ENCODE assay signal across 7 mouse cellular contexts in the genomic region with DNA sequence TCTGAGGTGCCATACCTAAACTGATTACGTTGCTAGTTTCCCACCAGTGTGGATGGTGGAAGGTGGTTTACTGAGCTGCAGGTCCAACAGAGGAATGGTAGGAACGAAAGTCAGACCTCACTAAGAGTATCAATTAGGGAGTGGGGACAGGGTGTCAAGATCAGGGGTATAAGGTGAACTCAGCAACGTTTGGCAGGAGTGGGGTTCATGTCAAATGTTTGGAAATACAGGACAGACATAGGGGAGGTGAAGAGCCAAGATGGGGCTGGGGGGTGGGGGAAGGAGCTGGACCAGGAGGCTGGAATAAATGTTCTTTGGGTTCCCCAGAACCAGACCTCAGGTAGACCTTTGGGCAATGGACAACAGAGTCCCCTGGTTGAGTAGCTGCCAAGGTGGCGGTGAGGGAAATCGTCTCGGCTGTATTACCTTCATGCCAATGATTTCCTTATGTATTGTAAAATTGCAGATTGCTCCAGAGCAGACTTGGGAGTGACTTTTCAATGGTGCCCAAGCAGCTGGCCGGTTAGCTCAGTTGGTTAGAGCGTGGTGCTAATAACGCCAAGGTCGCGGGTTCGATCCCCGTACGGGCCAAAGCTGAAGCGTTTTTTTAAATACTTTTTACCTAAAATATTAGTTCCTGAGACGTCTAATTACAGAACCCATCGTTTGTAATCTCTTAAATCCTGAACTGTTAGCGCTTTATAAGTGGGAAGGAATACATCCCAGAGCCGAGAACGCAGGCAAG. TPM values are rescaled to one million over a fixed set of nuclear protein-coding genes. Genes with fewer than 3 reads are reported as not detected.
DNase-seq lines count a peak whose midpoint lies in the region; ATAC-seq and TF ChIP-seq lines count a peak whose summit lies in the region.

No protein-coding gene starts in this region.

- 8% methylated on average over 20 of the region's 20 CpGs for WGBS in limb, embryonic 13.5 days
- WGBS in midbrain, postnatal 0 days: 9% methylated on average over 20 of the region's 20 CpGs

- H3K4me2 ChIP-seq in limb, embryonic 13.5 days (replicated peaks): peak overlapping the region; percentile 72
- H3K4me2 ChIP-seq in midbrain, postnatal 0 days (ENCODE audit: low read depth, low read length, poor library complexity, severe bottlenecking): peak overlapping the region; percentile 51

- H3K4me3 ChIP-seq in limb, embryonic 13.5 days: peak overlapping the region; percentile 75
- peak overlapping the region; percentile 63 for H3K4me3 ChIP-seq in midbrain, postnatal 0 days (ENCODE audit: low read depth, low read length)

- peak overlapping the region; percentile 82 for H3K9ac ChIP-seq in limb, embryonic 13.5 days
- peak overlapping the region; percentile 72 for H3K9ac ChIP-seq in midbrain, postnatal 0 days (replicated peaks; ENCODE audit: low read length, poor library complexity, severe bottlenecking)

- ATAC-seq in limb, embryonic 13.5 days (ENCODE audit: low FRiP score, low read depth): no peak
- no peak for ATAC-seq in midbrain, postnatal 0 days (ENCODE audit: low FRiP score)

- TF ChIP-seq CTCF in midbrain, postnatal 0 days (IDR thresholded peaks at IDR 0.05): no peak

- peaks cover 44% of the 10 kb centered on the region for H3K36me3 ChIP-seq in limb, embryonic 13.5 days
- peaks cover 18% of the 10 kb centered on the region for H3K36me3 ChIP-seq in midbrain, postnatal 0 days (ENCODE audit: insufficient read depth, low read length)

- peak; percentile 82 for DNase-seq in adrenal gland, adult 8-10 months
- DNase-seq in embryo, embryonic 11 days: peak; percentile 86
- peak; percentile 91 to 96 for DNase-seq in heart, adult 18-20 months
- peak; percentile 87 to 95 for DNase-seq in kidney, adult 8-10 months
- peak; percentile 88 for DNase-seq in midbrain, postnatal 0 days (ENCODE audit: low spot score)
- peak; percentile 82 to 87 for DNase-seq in spleen, postnatal 36 days (ENCODE audit: low spot score in 2 of 2)

- H3K9me3 ChIP-seq in limb, embryonic 13.5 days: no peaks in the 10 kb centered on the region
- H3K9me3 ChIP-seq in midbrain, postnatal 0 days (ENCODE audit: low read length): no peaks in the 10 kb centered on the region

- peak overlapping the region; percentile 86; the same call in 1 of the 2 replicates for H3K27ac ChIP-seq in limb, embryonic 13.5 days
- H3K27ac ChIP-seq in midbrain, postnatal 0 days (ENCODE audit: low read depth, low read length): peak overlapping the region; percentile 84

- H3K4me1 ChIP-seq in limb, embryonic 13.5 days: peaks cover 25% of the 10 kb centered on the region
- H3K4me1 ChIP-seq in midbrain, postnatal 0 days (ENCODE audit: insufficient read depth, low read length): peaks cover 12% of the 10 kb centered on the region

- no peaks in the 10 kb centered on the region for H3K27me3 ChIP-seq in limb, embryonic 13.5 days
- no peaks in the 10 kb centered on the region for H3K27me3 ChIP-seq in midbrain, postnatal 0 days (ENCODE audit: insufficient read depth, low read length)

RNA-seq across cellular contexts. Expression of a gene that starts 8.8 kb away (rescaled TPM):
- 1 to 10 TPM; 1.7 to 2.9 (median 2.3) TPM for total RNA-seq in adrenal gland, adult 8-10 months (2022)
- total RNA-seq in heart, adult 18-20 months (2021): 1 to 10 TPM in 1 of 2 experiments, under 1 TPM in 1; 0.67 to 1.5 TPM
- polyA plus RNA-seq in limb, embryonic 13.5 days (2015; fragmentation: Nextera tagmentation; extraction: Ambion mirVana): 140 and 141 TPM in 2 replicates
- total RNA-seq in midbrain, postnatal 0 days (2014; rRNA removed): 6.9 and 10.5 TPM in 2 replicates
- polyA plus RNA-seq in midbrain, postnatal 0 days (2015; fragmentation: Nextera tagmentation; extraction: Ambion mirVana): 6.0 and 6.9 TPM in 2 replicates

RNA-seq across cellular contexts. Expression of a gene that starts 20.9 kb away (rescaled TPM):
- total RNA-seq in adrenal gland, adult 8-10 months (2022): 10 to 100 TPM; 30.7 to 46.1 (median 39.2) TPM
- total RNA-seq in heart, adult 18-20 months (2021): 10 to 100 TPM; 10.9 to 13.9 TPM
- polyA plus RNA-seq in limb, embryonic 13.5 days (2015; fragmentation: Nextera tagmentation; extraction: Ambion mirVana): 55.5 and 60.4 TPM in 2 replicates
- 60.0 and 67.7 TPM in 2 replicates for total RNA-seq in midbrain, postnatal 0 days (2014; rRNA removed)
- polyA plus RNA-seq in midbrain, postnatal 0 days (2015; fragmentation: Nextera tagmentation; extraction: Ambion mirVana): 46.8 and 53.4 TPM in 2 replicates

RNA-seq across cellular contexts. Expression of a gene that starts 22.9 kb away (rescaled TPM):
- total RNA-seq in adrenal gland, adult 8-10 months (2022): 10 to 100 TPM; 29.8 to 33.9 (median 31.5) TPM
- total RNA-seq in heart, adult 18-20 months (2021): 10 to 100 TPM; 16.7 to 19.3 TPM
- polyA plus RNA-seq in limb, embryonic 13.5 days (2015; fragmentation: Nextera tagmentation; extraction: Ambion mirVana): 9.5 and 9.6 TPM in 2 replicates
- 33.3 and 39.0 TPM in 2 replicates for total RNA-seq in midbrain, postnatal 0 days (2014; rRNA removed)
- 21.1 and 21.3 TPM in 2 replicates for polyA plus RNA-seq in midbrain, postnatal 0 days (2015; fragmentation: Nextera tagmentation; extraction: Ambion mirVana)

RNA-seq across cellular contexts. Expression of a gene that starts 28.4 kb away (rescaled TPM):
- 10 to 100 TPM; 33.9 to 48.4 (median 40.5) TPM for total RNA-seq in adrenal gland, adult 8-10 months (2022)
- total RNA-seq in heart, adult 18-20 months (2021): 1 to 10 TPM; 5.4 to 6.2 TPM
- polyA plus RNA-seq in limb, embryonic 13.5 days (2015; fragmentation: Nextera tagmentation; extraction: Ambion mirVana): 39.6 and 40.6 TPM in 2 replicates
- total RNA-seq in midbrain, postnatal 0 days (2014; rRNA removed): 28.3 and 28.7 TPM in 2 replicates
- 13.9 and 14.1 TPM in 2 replicates for polyA plus RNA-seq in midbrain, postnatal 0 days (2015; fragmentation: Nextera tagmentation; extraction: Ambion mirVana)

RNA-seq across cellular contexts. Expression of a gene that starts 33.9 kb away (rescaled TPM):
- 10 to 100 TPM; 13.1 to 28.3 (median 19.4) TPM for total RNA-seq in adrenal gland, adult 8-10 months (2022)
- total RNA-seq in heart, adult 18-20 months (2021): 1 to 10 TPM; 5.3 to 7.0 TPM
- polyA plus RNA-seq in limb, embryonic 13.5 days (2015; fragmentation: Nextera tagmentation; extraction: Ambion mirVana): 46.4 and 52.0 TPM in 2 replicates
- total RNA-seq in midbrain, postnatal 0 days (2014; rRNA removed): 42.4 and 61.8 TPM in 2 replicates
- 23.8 and 27.8 TPM in 2 replicates for polyA plus RNA-seq in midbrain, postnatal 0 days (2015; fragmentation: Nextera tagmentation; extraction: Ambion mirVana)
